Mouse (Mus musculus) heart, embryonic 11.5 days (tissue): ENCODE results near the gene Nsg2. TPM values are rescaled to one million over a fixed set of nuclear protein-coding genes. Genes with fewer than 3 reads are reported as not detected.

Source experiments
- ATAC-seq: fragments of 200-750 bp; cut with Nextera tagmentation; replicated peaks from 2 replicates; pipeline ENCODE4 v1.8.0; 2017; ENCODE audit warnings: moderate library complexity; ENCODE audit not compliant: insufficient number of reproducible peaks, low FRiP score, low TSS enrichment
- H3K27ac ChIP-seq: fragments of 300-500 bp; sonication (generic); 2 replicates; pipeline ENCODE4 v1.5.1; 2014; ENCODE audit warnings: mild to moderate bottlenecking, low read depth, low read length
- H3K27me3 ChIP-seq: fragments of 300-500 bp; sonication (generic); 2 replicates; pipeline ENCODE4 v1.6.1; 2014; ENCODE audit warnings: mild to moderate bottlenecking, low read length, mixed read lengths; ENCODE audit not compliant: control insufficient read depth, insufficient read depth
- H3K36me3 ChIP-seq: fragments of 300-500 bp; sonication (generic); 2 replicates; pipeline ENCODE4 v1.6.1; 2014; ENCODE audit warnings: mild to moderate bottlenecking, low read length, moderate library complexity, mixed read lengths; ENCODE audit not compliant: control insufficient read depth, insufficient read depth
- H3K4me1 ChIP-seq: fragments of 300-500 bp; sonication (generic); 2 replicates; pipeline ENCODE4 v1.6.1; 2014; ENCODE audit warnings: low read length; ENCODE audit not compliant: control insufficient read depth, insufficient read depth
- H3K4me2 ChIP-seq: fragments of 300-500 bp; sonication (generic); 2 replicates; pipeline ENCODE4 v1.6.1; 2014; ENCODE audit warnings: mild to moderate bottlenecking, moderate library complexity
- H3K4me3 ChIP-seq: fragments of 300-500 bp; sonication (generic); 2 replicates; pipeline ENCODE4 v1.5.1; 2014; ENCODE audit warnings: low read depth, low read length
- H3K9ac ChIP-seq: fragments of 300-500 bp; sonication (generic); 2 replicates; pipeline ENCODE4 v1.6.1; 2014; ENCODE audit warnings: mild to moderate bottlenecking, low read depth, low read length, moderate library complexity
- H3K9me3 ChIP-seq: fragments of 300-500 bp; sonication (generic); replicated peaks from 2 replicates; pipeline ENCODE4 v1.6.1; 2016; ENCODE audit warnings: low read length; ENCODE audit not compliant: control insufficient read depth
- WGBS: fragments of 180-500 bp; shearing (Covaris S2); extraction: QIAGEN DNeasy Blood & Tissue Kit; methylation state at CpG from one replicate; pipeline ENCODE4 v1.1.7; 2014; ENCODE audit not compliant: insufficient replicate concordance; 5-methylcytosine and 5-hydroxymethylcytosine counted together
- polyA plus RNA-seq: library from polyadenylated mRNA; unstranded; fragments of >200 nt; fragmentation: Nextera tagmentation; extraction: Ambion mirVana; gene quantifications from 2 replicates; pipeline ENCODE4 v1.2.1, GENCODE M21; 2014

Nsg2 gene
- polyA plus RNA-seq, 1 experiment from 2014 or later = 0.82 TPM

DNA sequence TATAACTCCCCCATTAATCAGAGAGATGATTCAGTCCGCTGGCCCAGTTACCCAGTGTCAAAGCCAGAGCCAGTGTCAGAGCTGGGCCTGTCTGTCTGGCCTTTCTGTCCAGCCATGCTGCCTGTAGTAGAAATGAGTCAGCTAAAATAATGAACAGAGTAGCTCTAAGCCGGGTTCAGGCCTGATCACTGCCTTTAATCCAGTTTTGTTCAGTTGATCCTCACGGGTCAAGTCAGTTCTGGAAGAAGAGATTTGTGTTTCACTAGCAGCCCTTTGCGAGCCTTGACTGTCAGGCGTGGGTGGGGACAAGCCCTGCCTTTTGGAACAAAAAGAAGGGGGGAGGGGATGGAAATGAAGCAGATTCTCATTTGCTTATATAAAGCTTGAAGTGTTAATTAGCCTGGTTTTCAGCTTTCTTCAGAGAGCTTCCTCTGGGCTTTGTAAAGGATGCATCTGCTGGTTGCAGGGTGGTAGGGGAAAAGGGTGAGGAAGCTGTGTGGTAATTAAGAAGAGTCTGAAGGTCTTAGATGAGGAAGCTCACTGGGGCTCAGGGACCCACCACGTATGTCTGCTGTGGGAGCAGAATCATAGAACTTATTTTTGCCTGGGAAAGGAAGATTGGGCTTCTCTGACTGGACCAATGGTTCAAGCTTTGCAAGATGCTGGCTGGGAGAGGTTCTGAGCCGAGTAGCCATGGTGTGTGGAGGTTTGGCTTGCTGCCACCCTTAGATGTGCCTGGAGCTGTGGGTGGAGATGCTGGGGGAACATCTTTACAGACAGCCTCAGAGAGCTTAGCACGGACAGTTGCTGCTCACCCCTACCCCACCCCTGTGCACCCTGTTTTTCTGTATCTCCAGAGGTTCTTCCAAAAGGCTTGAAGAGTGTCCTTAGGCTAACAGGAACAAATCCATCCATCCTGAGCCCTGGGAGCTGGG, 20.0 kb downstream of the Nsg2 start:
- no peak overlapping the region for H3K4me2 ChIP-seq
- H3K27ac ChIP-seq = no peak overlapping the region
- H3K4me3 ChIP-seq = no peak overlapping the region
- no peak for ATAC-seq
- WGBS = 40% methylated on average over 8 of the region's 8 CpGs
- no peaks in the 10 kb centered on the region for H3K36me3 ChIP-seq
- H3K9me3 ChIP-seq = no peaks in the 10 kb centered on the region
- no peak overlapping the region for H3K9ac ChIP-seq
- H3K4me1 ChIP-seq = no peaks in the 10 kb centered on the region
- H3K27me3 ChIP-seq = no peaks in the 10 kb centered on the region; the same call in 1 of the 2 replicates

- Histone ChIP-seq H3K9ac (no peak overlapping the region), H3K36me3 (no peaks in the 10 kb centered on the region), H3K9me3 (no peaks in the 10 kb centered on the region), H3K27ac (no peak overlapping the region), H3K4me3 (no peak overlapping the region), H3K4me1 (no peaks in the 10 kb centered on the region), H3K27me3 (no peaks in the 10 kb centered on the region; the same call in 1 of the 2 replicates), H3K4me2 (no peak overlapping the region)
- WGBS = 65% methylated on average over 5 of the region's 5 CpGs
- ATAC-seq = no peak
Measured at GRCm38 (mm10) chr11:32026634-32027033, 26.4 kb downstream of the Nsg2 start.

DNA sequence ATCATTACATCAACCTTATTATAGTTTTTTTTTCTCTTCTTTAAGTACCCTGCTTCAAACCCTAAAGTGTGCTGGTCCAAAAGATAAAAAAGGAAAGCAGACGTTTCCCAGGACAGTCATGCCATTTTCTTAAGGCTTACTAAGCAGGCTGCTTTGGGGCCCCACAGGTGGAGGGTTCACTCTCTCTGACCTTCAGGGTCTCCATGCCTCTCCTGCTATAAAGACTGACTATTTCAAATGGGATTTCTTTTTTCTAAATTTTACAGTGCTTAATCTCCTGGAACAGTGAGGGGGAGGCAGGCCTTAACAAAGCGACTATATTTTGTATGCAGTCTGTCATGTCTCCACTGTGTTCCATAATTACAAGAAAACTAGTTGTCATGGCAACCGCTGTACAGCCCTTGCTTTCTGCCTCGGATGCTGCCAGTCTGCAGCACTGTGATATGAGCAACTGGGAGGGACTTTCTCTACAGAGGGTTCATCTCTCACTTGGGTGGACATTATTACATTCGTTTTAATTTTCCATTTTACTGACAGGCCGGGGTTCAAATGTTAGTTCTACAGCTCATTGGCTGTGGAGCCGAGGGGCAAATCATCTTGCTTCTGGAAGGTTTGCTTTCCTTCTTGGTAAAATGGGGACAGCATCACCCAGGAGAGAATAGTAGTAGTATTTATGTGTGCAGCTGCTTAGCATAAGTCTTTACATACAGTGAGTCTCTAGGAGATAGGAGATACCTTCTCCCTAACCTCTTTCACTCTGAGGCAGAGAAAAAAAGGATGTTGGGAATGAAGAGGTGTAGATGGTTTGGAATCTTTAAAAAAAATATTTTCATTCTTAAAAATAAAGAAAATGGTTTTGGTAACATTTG, 27.4 kb downstream of the Nsg2 start:
- 69% methylated on average over 7 of the region's 7 CpGs for WGBS
- no peak for ATAC-seq

GRCm38 (mm10) chr11:32028605-32029004, 28.3 kb downstream of the Nsg2 start:
- Histone ChIP-seq H3K27me3 (no peaks in the 10 kb centered on the region; the same call in 1 of the 2 replicates), H3K4me1 (no peaks in the 10 kb centered on the region), H3K36me3 (no peaks in the 10 kb centered on the region), H3K9me3 (no peaks in the 10 kb centered on the region), H3K4me3 (no peak overlapping the region), H3K27ac (no peak overlapping the region), H3K4me2 (no peak overlapping the region), H3K9ac (no peak overlapping the region)
- 81% methylated on average over 3 of the region's 3 CpGs for WGBS
- ATAC-seq = no peak

More for the DNA sequence above, 27.4 kb downstream of the Nsg2 start:
- H3K27me3 ChIP-seq = no peaks in the 10 kb centered on the region; the same call in 1 of the 2 replicates
- no peak overlapping the region for H3K27ac ChIP-seq
- no peaks in the 10 kb centered on the region for H3K9me3 ChIP-seq
- no peaks in the 10 kb centered on the region for H3K4me1 ChIP-seq
- no peak overlapping the region for H3K4me3 ChIP-seq
- no peak overlapping the region for H3K9ac ChIP-seq
- no peak overlapping the region for H3K4me2 ChIP-seq
- H3K36me3 ChIP-seq = no peaks in the 10 kb centered on the region

- no peaks in the 10 kb centered on the region; the same call in 1 of the 2 replicates for H3K27me3 ChIP-seq
- H3K4me1 ChIP-seq = no peaks in the 10 kb centered on the region
- 69% methylated on average over 5 of the region's 5 CpGs for WGBS
- ATAC-seq = no peak
- H3K4me3 ChIP-seq = no peak overlapping the region
- no peak overlapping the region for H3K27ac ChIP-seq
- no peaks in the 10 kb centered on the region for H3K36me3 ChIP-seq
- H3K9ac ChIP-seq = no peak overlapping the region
- H3K4me2 ChIP-seq = no peak overlapping the region
- H3K9me3 ChIP-seq = no peaks in the 10 kb centered on the region
Measured at GRCm38 (mm10) chr11:32029356-32029755, 29.1 kb downstream of the Nsg2 start.

DNA sequence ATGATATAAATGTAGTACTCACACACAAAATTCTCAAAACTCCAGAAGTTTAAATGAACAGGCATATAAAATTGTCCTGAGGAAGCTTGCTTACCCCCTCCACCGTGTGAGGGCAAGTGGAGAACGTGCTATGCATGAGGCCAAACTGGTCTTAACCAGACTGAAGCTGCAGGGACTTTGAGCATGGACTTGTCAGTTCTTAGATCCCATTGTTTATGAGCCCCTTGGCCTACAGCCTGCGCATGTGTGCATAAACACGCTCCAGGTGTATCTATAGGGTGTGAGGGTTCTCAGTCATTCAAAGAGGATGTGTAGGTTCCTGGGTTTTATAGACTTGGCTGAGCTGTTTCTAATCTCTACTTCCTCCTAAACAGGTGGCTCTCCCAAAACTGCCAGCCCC, 31.1 kb downstream of the Nsg2 start:
- WGBS = 76% methylated on average over 4 of the region's 4 CpGs
- no peaks in the 10 kb centered on the region for H3K4me1 ChIP-seq
- H3K9me3 ChIP-seq = no peaks in the 10 kb centered on the region
- ATAC-seq = no peak
- H3K4me2 ChIP-seq = no peak overlapping the region
- no peak overlapping the region for H3K4me3 ChIP-seq
- no peak overlapping the region for H3K27ac ChIP-seq
- peaks cover 8% of the 10 kb centered on the region for H3K27me3 ChIP-seq
- no peak overlapping the region for H3K9ac ChIP-seq
- no peaks in the 10 kb centered on the region for H3K36me3 ChIP-seq

- Histone ChIP-seq H3K27ac (no peak overlapping the region), H3K4me2 (no peak overlapping the region), H3K27me3 (peaks cover 8% of the 10 kb centered on the region), H3K4me1 (no peaks in the 10 kb centered on the region), H3K9ac (no peak overlapping the region), H3K36me3 (no peaks in the 10 kb centered on the region), H3K9me3 (no peaks in the 10 kb centered on the region), H3K4me3 (no peak overlapping the region)
- 73% methylated on average over 9 of the region's 9 CpGs for WGBS
- ATAC-seq = no peak
Measured at GRCm38 (mm10) chr11:32032053-32032452, 31.8 kb downstream of the Nsg2 start.

GRCm38 (mm10) chr11:32035831-32036230, 35.6 kb downstream of the Nsg2 start:
- no peak overlapping the region for H3K9ac ChIP-seq

More at GRCm38 (mm10) chr11:32035831-32036230, 35.6 kb downstream of the Nsg2 start:
- no peak overlapping the region for H3K27ac ChIP-seq
- H3K9me3 ChIP-seq = no peaks in the 10 kb centered on the region
- ATAC-seq = no peak
- no peak overlapping the region for H3K4me3 ChIP-seq
- no peak overlapping the region for H3K4me2 ChIP-seq
- H3K27me3 ChIP-seq = peaks cover 11% of the 10 kb centered on the region
- peaks cover 8% of the 10 kb centered on the region for H3K4me1 ChIP-seq
- no peaks in the 10 kb centered on the region for H3K36me3 ChIP-seq
- WGBS = 73% methylated on average over 5 of the region's 5 CpGs
